Mouse (Mus musculus): ENCODE results near the gene Slco3a1. TPM values are rescaled to one million over a fixed set of nuclear protein-coding genes. Genes with fewer than 3 reads are reported as not detected.

Slco3a1 gene
- polyA plus RNA-seq (2014; fragmentation: Nextera tagmentation; extraction: Ambion mirVana), result 12.4 and 14.0 TPM in 2 replicates

DNA sequence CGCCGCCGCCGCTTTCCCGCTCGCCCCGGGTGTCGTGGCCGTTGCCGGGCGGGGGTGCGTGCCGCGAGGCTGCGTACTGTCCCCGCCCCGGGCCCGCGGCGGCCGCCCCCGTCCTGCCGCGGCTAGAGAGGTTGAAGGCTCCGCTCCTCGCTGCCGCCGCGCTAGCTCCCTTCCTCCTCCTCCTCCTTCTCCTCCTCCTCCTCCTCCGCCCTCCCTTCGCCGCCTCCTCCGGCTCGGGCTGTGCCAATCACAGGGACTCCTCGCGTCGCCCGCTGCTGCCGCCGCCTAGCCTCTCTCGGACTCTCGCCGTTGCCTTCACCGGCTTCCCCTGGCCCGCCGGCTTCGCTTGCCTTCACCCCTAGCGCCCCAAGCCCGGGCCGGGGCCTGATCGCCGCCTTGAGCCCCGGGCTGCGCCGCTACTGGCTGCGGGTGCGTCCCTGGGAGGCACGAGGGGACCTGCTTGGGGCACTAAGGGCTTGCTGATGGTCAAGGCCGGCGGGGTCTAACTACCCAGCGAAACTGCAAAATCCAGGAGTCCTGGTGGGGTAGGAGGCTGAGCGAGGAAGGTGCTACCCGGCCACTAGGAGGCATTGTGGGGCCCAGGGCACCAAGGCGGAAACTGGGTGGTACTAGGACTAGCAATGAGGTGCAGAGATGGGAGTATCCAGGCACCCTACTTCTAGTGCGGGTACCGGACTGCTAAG, at the start of gene Slco3a1:
Slco3a1 (minus strand) TSS at position 173 of the 704 bp plus-strand sequence.
- H3K36me3 ChIP-seq (ENCODE audit: control insufficient read depth, insufficient read depth, low read length), result no peaks in the 10 kb centered on the region
- peak within 1 kb of the TSS; percentile 81 for H3K9ac ChIP-seq (ENCODE audit: low read length)
- WGBS, result under 1% methylated on average over 65 of the region's 66 CpGs
- ATAC-seq, result peak; percentile 91
- H3K27me3 ChIP-seq (replicated peaks; ENCODE audit: control insufficient read depth, insufficient read depth, low read length), result 0 out of 2 replicates have a peak, but pooled peaks cover 7% of the 10 kb centered on the region
- peak; percentile 81 for DNase-seq (ENCODE audit: low spot score)
- no peaks in the 10 kb centered on the region for H3K4me1 ChIP-seq (ENCODE audit: control insufficient read depth, insufficient read depth, low read length)
- H3K27ac ChIP-seq (ENCODE audit: low read depth, low read length), result peak within 1 kb of the TSS; percentile 87
- H3K4me2 ChIP-seq (ENCODE audit: low read length), result peak within 1 kb of the TSS; percentile 87
- H3K9me3 ChIP-seq (replicated peaks; ENCODE audit: control insufficient read depth, low read length), result no peaks in the 10 kb centered on the region
- H3K4me3 ChIP-seq (ENCODE audit: low read depth, low read length), result peak within 1 kb of the TSS; percentile 70

DNA sequence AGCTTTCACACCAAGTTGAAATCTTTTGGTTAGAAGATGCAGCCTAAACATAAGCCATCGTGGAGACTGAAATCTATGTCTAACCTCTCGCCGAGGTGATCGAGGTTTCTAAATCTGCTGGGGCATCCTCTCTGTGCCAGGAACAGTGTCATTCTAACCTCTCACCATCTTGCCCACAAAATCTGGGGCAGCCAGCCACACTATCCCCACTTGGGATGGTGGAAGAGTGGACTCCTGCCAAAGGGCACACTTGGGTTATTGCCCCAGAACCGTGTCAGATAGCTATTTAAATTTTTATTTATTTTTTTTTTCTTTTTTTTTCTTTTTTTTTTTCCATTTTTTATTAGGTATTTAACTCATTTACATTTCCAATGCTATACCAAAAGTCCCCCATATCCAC, 46.4 kb upstream of the Slco3a1 start:
- Histone ChIP-seq H3K36me3 (ENCODE audit: control insufficient read depth, insufficient read depth, low read length) (no peaks in the 10 kb centered on the region), H3K27ac (ENCODE audit: low read depth, low read length) (no peak overlapping the region), H3K4me1 (ENCODE audit: control insufficient read depth, insufficient read depth, low read length) (no peaks in the 10 kb centered on the region), H3K27me3 (replicated peaks; ENCODE audit: control insufficient read depth, insufficient read depth, low read length) (no peaks in the 10 kb centered on the region), H3K9me3 (replicated peaks; ENCODE audit: control insufficient read depth, low read length) (no peaks in the 10 kb centered on the region), H3K9ac (ENCODE audit: low read length) (no peak overlapping the region), H3K4me3 (ENCODE audit: low read depth, low read length) (no peak overlapping the region), H3K4me2 (ENCODE audit: low read length) (no peak overlapping the region)
- DNase-seq (ENCODE audit: low spot score), result no peak
- ATAC-seq, result no peak
- WGBS, result 94% methylated on average over 5 of the region's 5 CpGs

DNA sequence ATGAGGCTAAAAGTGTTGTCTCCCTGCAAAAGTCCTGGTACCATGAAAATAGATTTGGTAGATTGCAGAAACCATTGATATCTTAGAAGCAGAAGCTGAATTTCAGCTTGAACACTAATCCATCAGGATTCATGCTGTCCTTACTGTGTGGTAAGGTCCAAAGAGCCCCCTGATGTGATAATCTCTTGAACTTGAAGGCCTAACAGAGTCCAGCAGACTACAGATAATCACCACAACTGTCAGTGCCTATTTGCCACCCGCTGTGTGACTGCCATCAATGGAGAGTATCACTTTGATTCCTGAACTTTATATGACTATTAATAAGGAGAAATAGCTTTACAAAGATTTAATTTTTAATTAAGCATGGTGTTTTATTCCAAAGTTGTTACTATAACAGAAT, 24.8 kb upstream of the Slco3a1 start:
- no peak overlapping the region for H3K4me2 ChIP-seq (ENCODE audit: low read length)
- ATAC-seq (no peak), DNase-seq (ENCODE audit: low spot score) (no peak)
- H3K9ac ChIP-seq (ENCODE audit: low read length), result no peak overlapping the region
- 67% methylated on average over 1 of the region's 1 CpGs for WGBS
- H3K27me3 ChIP-seq (replicated peaks; ENCODE audit: control insufficient read depth, insufficient read depth, low read length), result no peaks in the 10 kb centered on the region
- H3K4me3 ChIP-seq (ENCODE audit: low read depth, low read length), result no peak overlapping the region
- H3K27ac ChIP-seq (ENCODE audit: low read depth, low read length), result no peak overlapping the region
- H3K36me3 ChIP-seq (ENCODE audit: control insufficient read depth, insufficient read depth, low read length), result no peaks in the 10 kb centered on the region
- no peaks in the 10 kb centered on the region for H3K9me3 ChIP-seq (replicated peaks; ENCODE audit: control insufficient read depth, low read length)
- no peaks in the 10 kb centered on the region for H3K4me1 ChIP-seq (ENCODE audit: control insufficient read depth, insufficient read depth, low read length)

DNA sequence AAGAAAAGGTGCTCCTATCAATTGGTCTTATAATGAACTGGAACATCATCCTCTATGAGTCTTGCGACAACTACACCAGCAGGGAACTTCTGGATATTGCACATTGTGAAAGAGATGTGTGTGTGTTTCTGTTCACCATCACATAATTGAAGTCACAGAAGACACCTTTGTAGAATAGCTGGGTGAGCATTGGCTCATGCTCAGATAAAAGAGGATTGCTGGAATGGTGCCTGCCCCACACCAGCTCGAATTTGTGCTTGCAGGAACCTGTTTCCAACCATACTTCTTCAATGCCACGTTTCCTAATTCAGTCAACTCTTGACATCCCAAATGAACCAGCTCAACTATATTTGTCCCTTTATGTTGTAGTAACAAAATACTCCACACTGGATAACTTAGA, 21.1 kb upstream of the Slco3a1 start:
- H3K9me3 ChIP-seq (replicated peaks; ENCODE audit: control insufficient read depth, low read length), result no peaks in the 10 kb centered on the region
- ATAC-seq, result no peak
- no peak for DNase-seq (ENCODE audit: low spot score)
- no peaks in the 10 kb centered on the region for H3K4me1 ChIP-seq (ENCODE audit: control insufficient read depth, insufficient read depth, low read length)
- WGBS, result 78% methylated on average over 3 of the region's 3 CpGs
- no peak overlapping the region for H3K4me3 ChIP-seq (ENCODE audit: low read depth, low read length)
- no peak overlapping the region for H3K4me2 ChIP-seq (ENCODE audit: low read length)
- no peaks in the 10 kb centered on the region for H3K27me3 ChIP-seq (replicated peaks; ENCODE audit: control insufficient read depth, insufficient read depth, low read length)
- no peak overlapping the region for H3K9ac ChIP-seq (ENCODE audit: low read length)
- no peak overlapping the region for H3K27ac ChIP-seq (ENCODE audit: low read depth, low read length)
- no peaks in the 10 kb centered on the region for H3K36me3 ChIP-seq (ENCODE audit: control insufficient read depth, insufficient read depth, low read length)

DNA sequence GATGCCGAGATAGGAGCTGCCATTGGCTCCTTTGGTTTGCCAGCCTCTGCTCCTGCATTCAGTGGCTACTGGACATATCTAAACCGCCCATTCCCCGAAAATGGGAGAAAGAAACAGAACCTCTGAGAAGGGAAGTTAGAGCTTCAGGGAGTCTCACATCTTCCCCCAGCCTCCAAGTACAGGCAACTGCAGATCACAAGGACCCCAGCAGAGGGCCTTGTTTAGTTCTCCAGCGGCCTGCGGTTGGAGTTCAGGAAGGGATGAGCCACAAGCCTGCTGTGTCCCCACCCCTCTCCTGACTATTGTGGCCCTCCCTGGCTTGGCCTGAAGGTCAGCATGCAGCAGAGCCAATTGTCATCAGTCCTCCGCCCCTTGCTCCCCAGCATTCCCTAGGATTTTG, 836 bp upstream of the Slco3a1 start:
- peak; percentile 35 for ATAC-seq
- 10% methylated on average over 6 of the region's 6 CpGs for WGBS
- H3K27me3 ChIP-seq (replicated peaks; ENCODE audit: control insufficient read depth, insufficient read depth, low read length), result 0 out of 2 replicates have a peak, but pooled peaks cover 7% of the 10 kb centered on the region

DNA sequence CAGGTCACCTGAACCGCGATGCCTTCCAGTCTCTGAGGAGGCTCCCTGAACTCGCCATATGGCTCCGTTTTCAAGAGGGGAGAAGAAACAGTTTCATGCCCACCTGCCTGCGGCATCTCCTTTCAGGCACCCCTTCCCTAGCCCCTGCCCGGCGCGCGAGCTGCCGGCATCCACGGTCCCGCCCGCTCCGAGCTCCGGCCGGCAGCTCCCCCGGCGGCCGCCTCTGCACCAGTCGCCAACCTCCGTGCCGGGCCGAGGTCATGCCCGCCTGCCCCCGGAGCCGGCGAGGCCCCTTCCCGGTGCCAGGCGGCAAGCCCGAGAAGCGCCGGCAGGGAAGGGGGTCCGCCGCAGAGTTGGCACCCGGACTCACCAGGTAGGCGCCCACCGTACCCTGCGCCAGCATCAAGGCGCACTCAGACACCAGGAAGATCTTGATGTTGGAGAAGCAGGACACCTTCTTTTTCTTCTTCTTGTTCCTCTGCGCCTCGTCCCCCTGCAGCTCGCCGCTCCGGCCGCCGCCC, 479 bp downstream of the Slco3a1 start:
- Histone ChIP-seq H3K27ac (ENCODE audit: low read depth, low read length) (peak overlapping the region; percentile 87), H3K4me3 (ENCODE audit: low read depth, low read length) (peak overlapping the region; percentile 70), H3K4me2 (ENCODE audit: low read length) (peak overlapping the region; percentile 87), H3K27me3 (replicated peaks; ENCODE audit: control insufficient read depth, insufficient read depth, low read length) (0 out of 2 replicates have a peak, but pooled peaks cover 7% of the 10 kb centered on the region), H3K4me1 (ENCODE audit: control insufficient read depth, insufficient read depth, low read length) (no peaks in the 10 kb centered on the region), H3K36me3 (ENCODE audit: control insufficient read depth, insufficient read depth, low read length) (no peaks in the 10 kb centered on the region), H3K9ac (ENCODE audit: low read length) (peak overlapping the region; percentile 81), H3K9me3 (replicated peaks; ENCODE audit: control insufficient read depth, low read length) (no peaks in the 10 kb centered on the region)
- DNase-seq (ENCODE audit: low spot score), result peak; percentile 39
- ATAC-seq, result peak; percentile 68
- WGBS, result under 1% methylated on average over 37 of the region's 46 CpGs

More for the DNA sequence above, 836 bp upstream of the Slco3a1 start:
- peak; percentile 74 for DNase-seq (ENCODE audit: low spot score)
- Histone ChIP-seq H3K9ac (ENCODE audit: low read length) (peak overlapping the region; percentile 81; the same call in 1 of the 2 replicates), H3K4me1 (ENCODE audit: control insufficient read depth, insufficient read depth, low read length) (no peaks in the 10 kb centered on the region), H3K36me3 (ENCODE audit: control insufficient read depth, insufficient read depth, low read length) (no peaks in the 10 kb centered on the region), H3K9me3 (replicated peaks; ENCODE audit: control insufficient read depth, low read length) (no peaks in the 10 kb centered on the region), H3K4me3 (ENCODE audit: low read depth, low read length) (peak overlapping the region; percentile 70), H3K27ac (ENCODE audit: low read depth, low read length) (no peak overlapping the region), H3K4me2 (ENCODE audit: low read length) (peak overlapping the region; percentile 87)

DNA sequence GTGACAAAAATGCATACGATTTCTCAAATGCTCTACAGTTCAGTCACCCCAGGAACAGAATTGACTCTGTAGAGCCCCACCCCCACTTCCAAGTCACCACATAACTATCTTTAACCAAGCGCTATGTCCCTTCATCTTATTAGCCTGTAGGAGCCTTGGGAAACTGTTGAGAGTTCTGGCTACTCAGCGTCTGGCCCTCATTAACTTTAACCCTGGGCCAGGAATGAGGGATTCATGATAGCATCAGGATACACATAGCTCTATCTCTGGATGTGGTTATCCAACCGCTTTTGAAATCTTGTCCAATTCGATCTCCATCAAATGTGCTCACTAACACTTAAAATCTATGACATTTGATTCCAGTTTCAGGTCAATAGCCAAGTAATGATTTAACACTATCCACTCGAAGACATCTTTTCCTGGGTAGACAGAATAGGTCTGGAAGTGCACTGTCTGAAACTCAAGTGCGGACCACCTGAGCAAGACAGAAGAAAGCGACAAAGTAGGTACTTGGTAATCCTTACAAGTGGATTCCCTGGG, 1.4 kb downstream of the Slco3a1 start:
- ATAC-seq, result no peak
- Histone ChIP-seq H3K4me2 (ENCODE audit: low read length) (peak overlapping the region; percentile 87), H3K27ac (ENCODE audit: low read depth, low read length) (no peak overlapping the region), H3K4me1 (ENCODE audit: control insufficient read depth, insufficient read depth, low read length) (no peaks in the 10 kb centered on the region), H3K9me3 (replicated peaks; ENCODE audit: control insufficient read depth, low read length) (no peaks in the 10 kb centered on the region), H3K4me3 (ENCODE audit: low read depth, low read length) (peak overlapping the region; percentile 70), H3K9ac (ENCODE audit: low read length) (peak overlapping the region; percentile 81), H3K27me3 (replicated peaks; ENCODE audit: control insufficient read depth, insufficient read depth, low read length) (0 out of 2 replicates have a peak, but pooled peaks cover 7% of the 10 kb centered on the region), H3K36me3 (ENCODE audit: control insufficient read depth, insufficient read depth, low read length) (no peaks in the 10 kb centered on the region)
- 61% methylated on average over 8 of the region's 8 CpGs for WGBS
- DNase-seq (ENCODE audit: low spot score), result no peak

DNA sequence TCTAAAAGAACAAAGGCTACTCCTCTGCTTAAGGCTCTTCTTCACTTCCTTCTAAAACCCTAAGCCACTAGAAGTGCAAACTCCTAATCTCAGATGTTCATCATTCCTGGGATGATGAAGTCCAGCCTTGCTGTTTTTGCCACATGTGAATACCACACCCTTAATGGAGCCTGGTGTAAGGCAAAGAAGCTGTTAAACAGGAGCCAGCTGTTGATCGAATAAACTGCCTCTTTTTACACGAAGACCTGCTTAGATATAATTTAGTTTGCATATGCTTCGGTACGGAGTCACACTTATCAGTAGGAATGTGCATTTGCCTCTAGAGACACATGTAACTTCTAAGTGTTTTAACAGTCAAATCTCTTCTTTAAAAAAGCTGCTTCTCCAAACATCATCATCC, 2.0 kb downstream of the Slco3a1 start:
- no peak for DNase-seq (ENCODE audit: low spot score)
- Histone ChIP-seq H3K9ac (ENCODE audit: low read length) (no peak overlapping the region), H3K27me3 (replicated peaks; ENCODE audit: control insufficient read depth, insufficient read depth, low read length) (0 out of 2 replicates have a peak, but pooled peaks cover 7% of the 10 kb centered on the region)

DNA sequence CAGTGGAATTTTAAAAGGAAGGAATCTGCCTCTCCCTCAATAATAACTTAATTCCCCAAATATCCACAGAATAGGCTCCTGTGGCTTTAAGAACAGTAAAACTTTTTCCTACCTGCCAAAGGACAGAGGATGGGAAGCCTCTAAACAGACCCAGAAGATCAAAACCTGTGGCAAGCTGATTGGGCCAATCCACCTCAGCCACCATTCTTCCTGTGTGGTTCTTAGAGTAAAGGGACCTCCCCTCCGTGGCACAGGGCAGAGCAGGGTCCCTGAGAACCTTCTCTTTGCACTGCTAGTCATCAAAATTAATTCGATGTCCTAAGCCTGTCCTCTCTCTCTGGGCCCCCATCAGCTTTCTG, 2.6 kb downstream of the Slco3a1 start:
- Histone ChIP-seq H3K9ac (ENCODE audit: low read length) (no peak overlapping the region), H3K36me3 (ENCODE audit: control insufficient read depth, insufficient read depth, low read length) (no peaks in the 10 kb centered on the region), H3K27ac (ENCODE audit: low read depth, low read length) (no peak overlapping the region), H3K9me3 (replicated peaks; ENCODE audit: control insufficient read depth, low read length) (no peaks in the 10 kb centered on the region), H3K4me2 (ENCODE audit: low read length) (peak overlapping the region; percentile 87), H3K4me1 (ENCODE audit: control insufficient read depth, insufficient read depth, low read length) (no peaks in the 10 kb centered on the region), H3K4me3 (ENCODE audit: low read depth, low read length) (peak overlapping the region; percentile 70; the same call in 1 of the 2 replicates), H3K27me3 (replicated peaks; ENCODE audit: control insufficient read depth, insufficient read depth, low read length) (0 out of 2 replicates have a peak, but pooled peaks cover 7% of the 10 kb centered on the region)
- ATAC-seq, result no peak
- 18% methylated on average over 2 of the region's 2 CpGs for WGBS
- no peak for DNase-seq (ENCODE audit: low spot score)

More for the DNA sequence above, 2.0 kb downstream of the Slco3a1 start:
- H3K4me1 ChIP-seq (ENCODE audit: control insufficient read depth, insufficient read depth, low read length), result no peaks in the 10 kb centered on the region
- peak overlapping the region; percentile 87 for H3K4me2 ChIP-seq (ENCODE audit: low read length)
- H3K27ac ChIP-seq (ENCODE audit: low read depth, low read length), result no peak overlapping the region
- no peak for ATAC-seq
- H3K36me3 ChIP-seq (ENCODE audit: control insufficient read depth, insufficient read depth, low read length), result no peaks in the 10 kb centered on the region
- no peaks in the 10 kb centered on the region for H3K9me3 ChIP-seq (replicated peaks; ENCODE audit: control insufficient read depth, low read length)
- H3K4me3 ChIP-seq (ENCODE audit: low read depth, low read length), result peak overlapping the region; percentile 70
- 79% methylated on average over 4 of the region's 4 CpGs for WGBS
